Mouse (Mus musculus) spleen, adult 2 months (tissue): Measurements from ENCODE around the gene Lztr1. TPM values are rescaled to one million over a fixed set of nuclear protein-coding genes. Genes with fewer than 3 reads are reported as not detected.

ENCODE experiments used
- DNase-seq, 2 experiments: peaks; one replicate each; pipeline versions ENCODE4 v3.0.0 to v3.0.0-alpha.2; 2012 to 2021; ENCODE audit warnings: low spot score in 2 of 2, low read depth in 1 of 2
- H3K27ac ChIP-seq: fragments of 200-500 bp; 2 replicates; pipeline ENCODE4 v1.5.1; 2012; ENCODE audit warnings: low read length, inconsistent platforms; ENCODE audit not compliant: insufficient read depth
- H3K27me3 ChIP-seq: fragments of 200-500 bp; 2 replicates; pipeline ENCODE4 v1.6.1; 2012; ENCODE audit warnings: mild to moderate bottlenecking, moderate library complexity, low read length, inconsistent platforms; ENCODE audit not compliant: control insufficient read depth, insufficient read depth
- H3K36me3 ChIP-seq: fragments of 200-500 bp; 2 replicates; pipeline ENCODE4 v1.6.1; 2012; ENCODE audit warnings: mild to moderate bottlenecking, low read length, inconsistent platforms; ENCODE audit not compliant: control insufficient read depth, insufficient read depth
- H3K4me1 ChIP-seq: fragments of 200-500 bp; 2 replicates; pipeline ENCODE4 v1.6.1; 2011; ENCODE audit warnings: inconsistent platforms; ENCODE audit not compliant: control insufficient read depth, insufficient read depth, insufficient read length
- H3K4me3 ChIP-seq: fragments of 200-500 bp; 2 replicates; pipeline ENCODE4 v1.5.1; 2011; ENCODE audit warnings: mild to moderate bottlenecking, inconsistent platforms; ENCODE audit not compliant: insufficient read depth, insufficient read length; ENCODE audit errors: extremely low read depth
- CTCF ChIP-seq: fragments of 200-500 bp; IDR thresholded peaks from 2 replicates; pipeline ENCODE4 v1.5.1; 2011; ENCODE audit warnings: mild to moderate bottlenecking, inconsistent platforms; ENCODE audit not compliant: insufficient read depth, insufficient read length, insufficient replicate concordance; ENCODE audit errors: extremely low read depth
- POLR2A ChIP-seq: fragments of 200-500 bp; IDR thresholded peaks from 2 replicates; pipeline ENCODE4 v1.6.1; 2011; ENCODE audit warnings: low read depth, low read length, inconsistent platforms
- WGBS: fragments of 180-500 bp; shearing (Covaris S2); methylation state at CpG from one replicate; pipeline ENCODE4 v1.1.7; 2018; 5-methylcytosine and 5-hydroxymethylcytosine counted together
- polyA plus RNA-seq: library from polyadenylated mRNA; depleted of rRNA; stranded (reverse); fragments of >200 nt; gene quantifications from 2 replicates; pipeline ENCODE4 v1.2.3, GENCODE M21; 2012

Lztr1 gene
- polyA plus RNA-seq, 1 experiment, result 110 TPM

DNA sequence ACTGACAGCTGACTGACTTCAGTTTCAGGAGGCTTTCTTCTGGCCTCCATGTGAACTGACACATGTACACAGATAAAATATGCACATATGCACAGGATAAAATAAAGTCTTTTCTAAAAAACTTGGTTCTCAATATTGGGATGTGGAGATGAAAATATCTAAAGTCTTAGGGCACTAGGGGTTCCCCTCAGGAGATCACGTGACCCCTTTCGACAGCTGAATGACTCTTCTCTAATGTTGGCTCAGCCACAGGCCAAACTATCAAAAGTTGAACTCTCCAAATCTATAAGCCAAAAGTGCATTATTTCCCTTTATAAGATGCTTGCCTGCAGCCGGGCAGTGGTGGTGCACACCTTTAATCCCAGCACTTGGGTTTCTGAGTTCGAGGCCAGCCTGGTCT is 47.7 kb downstream of the Lztr1 start:
- TF ChIP-seq POLR2A, result no peak
- no peak for TF ChIP-seq CTCF
- H3K27ac ChIP-seq, result no peak overlapping the region
- H3K36me3 ChIP-seq, result no peaks in the 10 kb centered on the region
- H3K27me3 ChIP-seq, result no peaks in the 10 kb centered on the region
- no peak for DNase-seq
- peaks cover 3% of the 10 kb centered on the region; the same call in 1 of the 2 replicates for H3K4me1 ChIP-seq
- WGBS, result 79% methylated on average over 4 of the region's 4 CpGs
- H3K4me3 ChIP-seq, result no peak overlapping the region

DNA sequence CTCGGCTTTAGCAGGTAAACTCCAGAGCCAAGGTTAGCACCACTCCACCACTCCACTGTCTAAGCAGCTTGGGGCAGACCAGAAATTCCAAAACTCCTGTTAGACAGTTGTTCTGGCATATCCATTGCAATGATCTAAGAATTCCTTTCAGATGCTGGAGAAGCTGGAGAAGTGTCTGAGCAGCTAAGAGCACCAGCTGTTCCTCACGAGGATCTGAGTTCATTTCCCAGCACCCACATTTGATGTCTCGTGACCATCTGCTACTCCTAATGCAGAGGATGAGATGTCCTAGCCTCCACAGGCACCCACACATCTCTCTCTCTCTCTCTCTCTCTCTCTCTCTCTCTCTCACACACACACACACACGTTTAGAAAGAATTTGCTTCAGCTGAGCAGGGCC is 48.4 kb downstream of the Lztr1 start:
- H3K4me1 ChIP-seq, result peaks cover 3% of the 10 kb centered on the region; the same call in 1 of the 2 replicates
- TF ChIP-seq CTCF, result no peak
- no peak for TF ChIP-seq POLR2A
- H3K4me3 ChIP-seq, result no peak overlapping the region
- H3K27ac ChIP-seq, result no peak overlapping the region
- H3K27me3 ChIP-seq, result no peaks in the 10 kb centered on the region
- H3K36me3 ChIP-seq, result no peaks in the 10 kb centered on the region
- WGBS, result 62% methylated on average over 4 of the region's 4 CpGs
- DNase-seq, result no peak

DNA sequence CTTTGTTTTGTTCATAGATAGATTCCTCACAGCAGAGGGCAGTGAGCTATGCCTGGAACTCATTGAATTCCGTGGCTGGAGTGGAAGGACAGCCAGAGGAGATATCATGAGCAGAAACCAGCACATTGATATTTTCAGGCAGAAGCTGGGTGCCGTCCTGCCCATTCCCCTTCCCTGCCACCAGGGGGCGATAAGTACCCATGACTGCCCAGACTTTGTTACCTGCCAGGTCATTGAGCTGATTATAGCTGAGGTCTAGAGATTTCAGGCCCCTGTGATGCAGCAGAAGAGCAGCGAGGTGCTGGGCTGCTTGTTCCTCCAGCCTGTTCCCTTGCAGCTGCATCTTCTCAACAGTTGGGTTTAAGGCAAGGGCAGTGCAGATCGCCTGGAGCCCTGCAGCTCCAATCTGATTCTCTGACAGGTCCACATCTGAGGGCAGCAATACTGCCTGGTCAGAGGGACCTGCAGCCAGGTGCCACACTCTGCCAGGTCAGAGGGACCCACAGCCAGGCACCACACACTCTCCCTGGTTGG is 49.5 kb downstream of the Lztr1 start:
- H3K4me1 ChIP-seq, result peaks cover 3% of the 10 kb centered on the region; the same call in 1 of the 2 replicates
- peak in 1 of 2 experiments; percentile 50 for DNase-seq
- 6% methylated on average over 5 of the region's 5 CpGs for WGBS
- H3K27me3 ChIP-seq, result no peaks in the 10 kb centered on the region
- no peak overlapping the region for H3K4me3 ChIP-seq
- peak; percentile 90 for TF ChIP-seq CTCF
- TF ChIP-seq POLR2A, result no peak
- no peaks in the 10 kb centered on the region for H3K36me3 ChIP-seq
- H3K27ac ChIP-seq, result no peak overlapping the region

DNA sequence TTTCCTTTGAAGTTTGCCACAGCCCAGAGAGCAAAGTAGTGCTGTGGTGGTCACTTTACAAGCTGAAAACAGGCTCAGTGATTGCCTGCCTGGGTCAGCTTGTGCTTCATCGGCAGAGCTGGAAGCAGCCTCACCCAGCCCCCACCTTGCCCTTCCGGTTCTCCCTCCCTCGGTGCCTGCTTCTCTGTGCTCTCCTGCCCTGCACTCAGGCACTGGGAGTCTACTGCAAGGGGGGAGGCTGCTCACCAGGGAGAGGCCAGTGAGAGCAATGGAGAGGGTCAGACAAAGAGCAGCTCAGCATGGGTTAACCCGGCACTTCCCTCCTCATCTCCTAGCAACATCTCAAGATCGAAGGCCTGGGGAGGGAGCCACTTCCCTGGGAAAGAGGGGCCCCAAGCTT is 50.3 kb downstream of the Lztr1 start:
- 6% methylated on average over 5 of the region's 5 CpGs for WGBS
- H3K36me3 ChIP-seq, result no peaks in the 10 kb centered on the region
- no peak overlapping the region for H3K4me3 ChIP-seq
- no peak for DNase-seq
- H3K27me3 ChIP-seq, result no peaks in the 10 kb centered on the region
- no peak for TF ChIP-seq CTCF
- TF ChIP-seq POLR2A, result no peak
- no peak overlapping the region for H3K27ac ChIP-seq
- peaks cover 3% of the 10 kb centered on the region; the same call in 1 of the 2 replicates for H3K4me1 ChIP-seq

DNA sequence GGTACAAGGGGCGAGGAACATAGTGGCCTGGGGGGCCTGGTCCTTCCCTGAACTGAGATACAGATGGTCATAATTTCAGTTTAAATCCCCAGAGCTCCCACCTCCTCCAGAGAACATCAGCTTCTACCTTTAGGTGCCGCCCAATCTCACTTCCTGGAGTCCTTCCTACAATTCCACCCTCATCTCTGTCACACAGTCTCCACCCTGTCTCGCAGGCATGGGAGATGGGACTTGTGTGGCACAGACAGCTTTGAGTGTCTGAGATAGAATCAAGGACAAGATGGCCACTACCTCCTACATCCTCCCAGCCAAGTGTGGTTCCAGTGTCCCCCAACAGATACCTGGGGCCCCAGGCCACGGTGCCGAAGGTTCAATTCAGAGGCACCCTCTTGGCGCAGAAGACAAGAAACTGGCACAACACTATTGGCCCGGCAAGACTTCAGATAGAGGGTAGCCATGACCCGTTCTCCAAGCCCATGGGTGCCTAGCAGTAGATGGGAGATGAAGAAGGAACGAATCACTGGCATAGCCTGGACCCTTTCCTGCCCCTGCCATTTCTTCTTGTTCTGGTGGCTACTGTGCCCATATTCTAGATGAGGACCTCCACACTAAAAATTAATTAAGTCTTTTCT is 51.0 kb downstream of the Lztr1 start:
- Histone ChIP-seq H3K4me3 (no peak overlapping the region), H3K36me3 (no peaks in the 10 kb centered on the region), H3K27ac (no peak overlapping the region), H3K4me1 (no peaks in the 10 kb centered on the region), H3K27me3 (no peaks in the 10 kb centered on the region)
- TF ChIP-seq CTCF (no peak), POLR2A (no peak)
- DNase-seq, result no peak
- 75% methylated on average over 9 of the region's 9 CpGs for WGBS

DNA sequence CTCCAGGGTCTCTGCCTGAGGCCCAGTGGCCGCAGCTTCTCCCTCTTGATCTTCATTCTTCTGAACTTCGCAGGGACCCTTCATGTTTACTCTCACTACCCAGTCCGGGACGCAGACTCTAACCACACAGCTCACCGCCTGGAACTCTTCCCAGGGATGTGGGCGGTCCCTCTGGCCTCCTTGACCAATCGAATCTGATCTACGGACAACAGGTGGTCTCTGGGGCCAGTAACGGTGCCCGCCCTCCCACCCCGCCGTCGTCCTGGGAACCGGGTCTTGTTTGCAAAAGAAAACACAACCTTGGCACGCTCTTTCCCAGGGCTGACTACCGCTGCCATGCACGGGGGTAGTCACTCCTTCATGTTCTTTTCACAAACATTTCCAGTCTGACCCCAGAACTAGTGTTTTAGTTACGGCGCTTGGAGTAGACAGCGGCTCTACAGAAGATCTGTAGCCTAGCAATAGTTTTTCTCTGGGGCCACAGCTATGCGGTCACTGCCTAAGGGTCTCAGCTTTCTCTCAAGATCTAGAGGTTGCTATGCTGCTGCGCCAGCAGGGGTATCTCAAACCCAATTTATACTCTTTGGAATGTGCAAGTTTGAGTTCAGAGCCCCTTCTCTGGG is 52.8 kb downstream of the Lztr1 start, which contains the start of gene Lrrc74b:
Lrrc74b (minus strand) TSS at position 120 of the 623 bp plus-strand sequence.
- H3K4me1 ChIP-seq, result no peaks in the 10 kb centered on the region
- H3K27ac ChIP-seq, result no peak within 1 kb of the TSS
- 17% methylated on average over 22 of the region's 22 CpGs for WGBS
- H3K36me3 ChIP-seq, result no peaks in the 10 kb centered on the region
- H3K27me3 ChIP-seq, result no peaks in the 10 kb centered on the region
- TF ChIP-seq POLR2A, result no peak
- no peak for TF ChIP-seq CTCF
- DNase-seq, result no peak
- H3K4me3 ChIP-seq, result no peak within 1 kb of the TSS

DNA sequence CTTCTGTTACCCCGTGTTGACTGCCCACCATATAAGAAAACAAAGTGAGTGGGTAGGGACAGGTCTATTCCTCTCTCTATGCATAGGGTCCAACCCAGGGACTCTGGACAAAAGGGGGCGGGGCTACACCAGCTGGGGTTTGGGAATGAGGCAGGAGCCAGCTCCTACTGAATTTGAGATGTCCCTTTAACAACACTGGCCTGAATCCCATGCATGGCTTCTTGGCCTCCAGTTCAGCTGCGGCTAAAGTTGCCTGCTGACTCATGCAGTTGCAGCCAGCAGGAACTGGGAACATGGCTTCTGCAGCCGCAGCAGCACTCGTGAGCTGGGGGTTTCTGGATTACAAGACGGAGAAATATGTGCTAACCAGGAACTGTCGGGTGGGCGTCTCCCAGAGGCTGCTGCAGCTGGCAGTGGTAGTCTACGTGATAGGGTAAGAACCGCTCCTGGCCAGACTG is 53.3 kb downstream of the Lztr1 start, which contains the start of gene P2rx6:
P2rx6 (plus strand) TSS at position 135 of the 458 bp plus-strand sequence.
- no peaks in the 10 kb centered on the region for H3K36me3 ChIP-seq
- no peak within 1 kb of the TSS for H3K27ac ChIP-seq
- H3K4me1 ChIP-seq, result no peaks in the 10 kb centered on the region
- no peak within 1 kb of the TSS for H3K4me3 ChIP-seq
- 6% methylated on average over 10 of the region's 10 CpGs for WGBS
- no peak for DNase-seq
- no peaks in the 10 kb centered on the region for H3K27me3 ChIP-seq
- no peak for TF ChIP-seq POLR2A
- TF ChIP-seq CTCF, result no peak
